In the genomic region with DNA sequence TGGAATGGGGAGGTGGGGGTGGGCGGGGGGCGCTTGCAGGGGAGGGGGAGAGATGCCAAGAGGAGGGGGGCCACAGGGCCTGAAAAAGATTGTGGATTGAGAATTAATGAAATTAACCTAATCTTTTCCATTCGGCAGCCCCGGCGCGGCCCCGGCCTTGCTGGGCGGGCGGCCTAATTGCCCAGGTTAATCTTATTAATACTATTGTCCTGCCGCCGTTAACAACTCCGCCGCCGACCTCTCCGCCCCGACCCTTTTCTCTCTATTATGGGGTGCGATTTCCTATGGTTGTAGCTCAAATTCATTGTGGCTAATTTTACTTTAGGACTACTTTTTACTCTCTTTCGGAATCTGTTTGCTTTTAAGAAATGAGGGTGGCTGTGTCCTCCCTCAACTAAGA, we compare ENCODE assay signal across 9 mouse cellular contexts. TPM values are rescaled to one million over a fixed set of nuclear protein-coding genes. Genes with fewer than 3 reads are reported as not detected.
DNase-seq lines count a peak whose midpoint lies in the region; ATAC-seq lines count a peak whose summit lies in the region.
"Had no signal": no experiment of that assay in that cellular context is flagged by ENCODE, and none has a peak within 500 bp of the region (broad histone marks: within the 10 kb centered on the region; RNA-seq: fewer than 3 reads in every experiment).

No protein-coding gene starts in this region.

- no peaks in the 10 kb centered on the region for H3K36me3 ChIP-seq in kidney, embryonic 15.5 days
- no peaks in the 10 kb centered on the region for H3K36me3 ChIP-seq in forebrain, embryonic 12.5 days (replicated peaks)
- no peaks in the 10 kb centered on the region for H3K36me3 ChIP-seq in limb, embryonic 11.5 days (ENCODE audit: control insufficient read depth, insufficient read depth, low read length)
- H3K36me3 ChIP-seq in neural tube, embryonic 13.5 days = no peaks in the 10 kb centered on the region

- no peak for ATAC-seq in kidney, embryonic 15.5 days (replicated peaks; ENCODE audit: low FRiP score)
- ATAC-seq in forebrain, embryonic 12.5 days (ENCODE audit: low FRiP score) = no peak
- ATAC-seq in limb, embryonic 11.5 days (ENCODE audit: insufficient number of reproducible peaks, low FRiP score, low TSS enrichment, low read depth) = no peak
- ATAC-seq in neural tube, embryonic 13.5 days (ENCODE audit: low read depth) = no peak

- H3K27ac ChIP-seq in kidney, embryonic 15.5 days = no peak overlapping the region
- H3K27ac ChIP-seq in forebrain, embryonic 12.5 days = no peak overlapping the region
- peak overlapping the region; percentile 62; the same call in 1 of the 2 replicates for H3K27ac ChIP-seq in limb, embryonic 11.5 days (replicated peaks; ENCODE audit: low read depth, low read length)
- H3K27ac ChIP-seq in neural tube, embryonic 13.5 days (replicated peaks) = no peak overlapping the region

- no peak for DNase-seq in kidney, adult 8-10 months
- DNase-seq in limb, embryonic 11.5 days (ENCODE audit: low spot score) = peak; percentile 58
- no peak for DNase-seq in cerebellum, postnatal 25 days
- DNase-seq in adrenal gland, postnatal 25 days = no peak
- DNase-seq in lung, postnatal 25 days (ENCODE audit: low spot score) = no peak

- H3K4me3 ChIP-seq in kidney, embryonic 15.5 days (replicated peaks) = peak overlapping the region; percentile 58
- H3K4me3 ChIP-seq in forebrain, embryonic 12.5 days (replicated peaks) = peak overlapping the region; percentile 51
- H3K4me3 ChIP-seq in limb, embryonic 11.5 days (ENCODE audit: low read depth, low read length) = peak overlapping the region; percentile 66
- peak overlapping the region; percentile 39 for H3K4me3 ChIP-seq in neural tube, embryonic 13.5 days

- H3K4me2 ChIP-seq in kidney, embryonic 15.5 days = peak overlapping the region; percentile 94
- peak overlapping the region; percentile 77 for H3K4me2 ChIP-seq in forebrain, embryonic 12.5 days
- H3K4me2 ChIP-seq in limb, embryonic 11.5 days (ENCODE audit: low read depth, severe bottlenecking) = peak overlapping the region; percentile 90
- peak overlapping the region; percentile 64 for H3K4me2 ChIP-seq in neural tube, embryonic 13.5 days

- H3K4me1 ChIP-seq in kidney, embryonic 15.5 days = peaks cover 42% of the 10 kb centered on the region
- peaks cover 50% of the 10 kb centered on the region for H3K4me1 ChIP-seq in forebrain, embryonic 12.5 days
- H3K4me1 ChIP-seq in limb, embryonic 11.5 days (ENCODE audit: control insufficient read depth, insufficient read depth, low read length) = peaks cover 24% of the 10 kb centered on the region
- peaks cover 40% of the 10 kb centered on the region for H3K4me1 ChIP-seq in neural tube, embryonic 13.5 days (replicated peaks)

- WGBS in kidney, embryonic 15.5 days = under 1% methylated on average over 17 of the region's 18 CpGs
- whole genome bisulfite sequencing in forebrain, embryonic 12.5 days = under 1% methylated on average over 16 of the region's 18 CpGs
- WGBS in limb, embryonic 11.5 days = 0% methylated on average over 17 of the region's 18 CpGs
- WGBS in neural tube, embryonic 13.5 days = under 1% methylated on average over 17 of the region's 18 CpGs

- no peak overlapping the region for H3K9ac ChIP-seq in kidney, embryonic 15.5 days
- H3K9ac ChIP-seq in forebrain, embryonic 12.5 days = no peak overlapping the region
- no peak overlapping the region; the same call in 1 of the 2 replicates for H3K9ac ChIP-seq in limb, embryonic 11.5 days (ENCODE audit: low read length)
- no peak overlapping the region for H3K9ac ChIP-seq in neural tube, embryonic 13.5 days

- H3K27me3 ChIP-seq in kidney, embryonic 15.5 days = peaks cover 100% of the 10 kb centered on the region
- peaks cover 90% of the 10 kb centered on the region for H3K27me3 ChIP-seq in forebrain, embryonic 12.5 days
- peaks cover 39% of the 10 kb centered on the region for H3K27me3 ChIP-seq in limb, embryonic 11.5 days (ENCODE audit: control insufficient read depth, insufficient read depth, low read length)
- peaks cover 97% of the 10 kb centered on the region for H3K27me3 ChIP-seq in neural tube, embryonic 13.5 days

- H3K9me3 ChIP-seq in kidney, embryonic 15.5 days (replicated peaks) = no peaks in the 10 kb centered on the region
- H3K9me3 ChIP-seq in forebrain, embryonic 12.5 days = no peaks in the 10 kb centered on the region
- H3K9me3 ChIP-seq in limb, embryonic 11.5 days (ENCODE audit: control insufficient read depth, low read length) = no peaks in the 10 kb centered on the region
- H3K9me3 ChIP-seq in neural tube, embryonic 13.5 days = no peaks in the 10 kb centered on the region

RNA-seq across cellular contexts. Expression of a gene that starts 0.4 kb away (rescaled TPM):
- polyA plus RNA-seq in kidney, embryonic 15.5 days (2015; fragmentation: Nextera tagmentation; extraction: Ambion mirVana) = 0.17 TPM in 1 of 2 replicates, not detected in the other
- 1.4 and 2.2 TPM in 2 replicates for polyA plus RNA-seq in forebrain, embryonic 12.5 days (2016; fragmentation: Nextera tagmentation; extraction: Ambion mirVana)
- 24.4 and 33.2 TPM in 2 replicates for polyA plus RNA-seq in limb, embryonic 11.5 days (2014; fragmentation: Nextera tagmentation; extraction: Ambion mirVana)
- polyA plus RNA-seq in neural tube, embryonic 13.5 days (2015; fragmentation: Nextera tagmentation; extraction: Ambion mirVana) = not detected in 2 replicates
- total RNA-seq in adrenal gland, postnatal 25 days (2021) = not detected in 2 replicates
- total RNA-seq: liver, adult 2 months had no signal
- polyA plus RNA-seq: liver, adult 2 months had no signal
